1 mouse cellular context compared by ENCODE assay signal in the genomic region with DNA sequence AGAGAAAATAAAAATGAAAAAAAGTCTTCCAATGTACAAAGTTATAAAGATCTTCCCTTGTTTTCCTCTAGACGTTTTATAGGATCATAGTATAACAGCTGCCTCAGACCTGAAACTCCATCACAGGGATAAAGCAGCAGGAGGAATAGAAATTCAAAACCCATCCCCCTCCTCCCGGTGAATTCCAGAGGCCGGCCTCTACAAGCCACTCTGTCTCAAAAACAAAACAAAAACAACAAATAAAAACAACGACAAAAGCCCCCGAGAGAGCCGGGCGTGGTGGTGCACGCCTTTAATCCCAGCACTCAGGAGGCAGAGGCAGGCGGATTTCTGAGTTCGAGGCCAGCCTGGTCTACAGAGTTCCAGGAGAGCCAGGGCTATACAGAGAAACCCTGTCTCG.
TF ChIP-seq lines count a peak whose summit lies in the region.

No protein-coding gene starts in this region.

TF ChIP-seq in MEL, 35 proteins besides CTCF, POLR2A, EP300 and RAD21 (continued from another document):
- TF ChIP-seq NRF1 (IDR thresholded peaks at IDR 0.05; ENCODE audit: insufficient read depth, low read depth, low read length, poor library complexity, severe bottlenecking) (no peak), SIN3A (IDR thresholded peaks at IDR 0.05; ENCODE audit: low read length) (no peak), RCOR1 (IDR thresholded peaks at IDR 0.05; ENCODE audit: low read depth, low read length) (no peak), GABPA (IDR thresholded peaks at IDR 0.05; ENCODE audit: low read depth, low read length) (no peak), MXI1 (IDR thresholded peaks at IDR 0.05; ENCODE audit: low read depth, low read length) (no peak), ELF1 (IDR thresholded peaks at IDR 0.05; ENCODE audit: low read depth, low read length) (no peak), USF2 (IDR thresholded peaks at IDR 0.05; ENCODE audit: borderline replicate concordance in 1 of 2, insufficient read depth in 1 of 2, low read depth in 1 of 2, low read length in 2 of 2) (no peak), TAL1 (IDR thresholded peaks at IDR 0.05; ENCODE audit: low read length) (no peak), CHD1 (IDR thresholded peaks at IDR 0.05; ENCODE audit: low read depth, low read length) (no peak), ZMIZ1 (IDR thresholded peaks at IDR 0.05; ENCODE audit: low read depth, low read length) (no peak)
